Comparison of ENCODE assay signal across 8 mouse cellular contexts in genomic region chr10:26771938-26772623, GRCm38 (mm10). TPM values are rescaled to one million over a fixed set of nuclear protein-coding genes. Genes with fewer than 3 reads are reported as not detected.
DNase-seq lines count a peak whose midpoint lies in the region; ATAC-seq lines count a peak whose summit lies in the region.

No protein-coding gene starts in this region.

- peak; percentile 92 for DNase-seq in 3134 (ENCODE audit: extremely low read depth, insufficient read length, low spot score)
- peak; percentile 92 to 93 for DNase-seq in adrenal gland, postnatal 36 days
- peak; percentile 85 to 95 for DNase-seq in heart, adult 18-20 months
- peak; percentile 90 for DNase-seq in kidney, adult 18-20 months
- DNase-seq in midbrain, embryonic 14.5 days: peak; percentile 88
- peak; percentile 61 to 67 for DNase-seq in spleen, adult 18-20 months

- H3K4me3 ChIP-seq in embryonic facial prominence, embryonic 13.5 days: peak overlapping the region; percentile 60
- peak overlapping the region; percentile 55 for H3K4me3 ChIP-seq in limb, embryonic 12.5 days (replicated peaks)
- H3K4me3 ChIP-seq in midbrain, embryonic 14.5 days (replicated peaks; ENCODE audit: low read depth, low read length): peak overlapping the region; percentile 42

- peak; percentile 92 for ATAC-seq in embryonic facial prominence, embryonic 13.5 days (ENCODE audit: insufficient number of reproducible peaks, insufficient read depth, low FRiP score, low TSS enrichment, low read depth)
- ATAC-seq in limb, embryonic 12.5 days (ENCODE audit: insufficient number of reproducible peaks, insufficient read depth, low FRiP score, low TSS enrichment, low read depth): peak; percentile 96
- ATAC-seq in midbrain, embryonic 14.5 days (ENCODE audit: low FRiP score, low TSS enrichment): peak; percentile 93

- H3K36me3 ChIP-seq in embryonic facial prominence, embryonic 13.5 days: no peaks in the 10 kb centered on the region
- H3K36me3 ChIP-seq in limb, embryonic 12.5 days: no peaks in the 10 kb centered on the region
- H3K36me3 ChIP-seq in midbrain, embryonic 14.5 days (ENCODE audit: control insufficient read depth, insufficient read depth, low read length): no peaks in the 10 kb centered on the region

- peak overlapping the region; percentile 92 for H3K4me2 ChIP-seq in embryonic facial prominence, embryonic 13.5 days
- peak overlapping the region; percentile 84 for H3K4me2 ChIP-seq in limb, embryonic 12.5 days
- H3K4me2 ChIP-seq in midbrain, embryonic 14.5 days (ENCODE audit: low read length): peak overlapping the region; percentile 62

- peak overlapping the region; percentile 80 for H3K27ac ChIP-seq in embryonic facial prominence, embryonic 13.5 days
- peak overlapping the region; percentile 91 for H3K27ac ChIP-seq in limb, embryonic 12.5 days
- peak overlapping the region; percentile 75 for H3K27ac ChIP-seq in midbrain, embryonic 14.5 days (replicated peaks; ENCODE audit: low read depth, low read length)

- H3K9me3 ChIP-seq in embryonic facial prominence, embryonic 13.5 days: no peaks in the 10 kb centered on the region
- H3K9me3 ChIP-seq in limb, embryonic 12.5 days: no peaks in the 10 kb centered on the region
- no peaks in the 10 kb centered on the region for H3K9me3 ChIP-seq in midbrain, embryonic 14.5 days (ENCODE audit: control insufficient read depth, low read length)

- H3K4me1 ChIP-seq in embryonic facial prominence, embryonic 13.5 days: peaks cover 12% of the 10 kb centered on the region
- peaks cover 16% of the 10 kb centered on the region; the same call in 1 of the 2 replicates for H3K4me1 ChIP-seq in limb, embryonic 12.5 days (replicated peaks)
- peaks cover 14% of the 10 kb centered on the region for H3K4me1 ChIP-seq in midbrain, embryonic 14.5 days (ENCODE audit: control insufficient read depth, insufficient read depth, low read length)

- 7% methylated on average over 15 of the region's 15 CpGs for WGBS in embryonic facial prominence, embryonic 13.5 days
- WGBS in limb, embryonic 12.5 days: 7% methylated on average over 15 of the region's 15 CpGs
- WGBS in midbrain, embryonic 14.5 days: 8% methylated on average over 15 of the region's 15 CpGs

- no peaks in the 10 kb centered on the region; the same call in 1 of the 2 replicates for H3K27me3 ChIP-seq in embryonic facial prominence, embryonic 13.5 days
- no peaks in the 10 kb centered on the region for H3K27me3 ChIP-seq in limb, embryonic 12.5 days
- H3K27me3 ChIP-seq in midbrain, embryonic 14.5 days (ENCODE audit: control insufficient read depth, insufficient read depth, low read length): no peaks in the 10 kb centered on the region

- peak overlapping the region; percentile 72 for H3K9ac ChIP-seq in embryonic facial prominence, embryonic 13.5 days
- peak overlapping the region; percentile 62 for H3K9ac ChIP-seq in limb, embryonic 12.5 days (replicated peaks)
- H3K9ac ChIP-seq in midbrain, embryonic 14.5 days (replicated peaks; ENCODE audit: low read length): peak overlapping the region; percentile 49

RNA-seq across cellular contexts. Expression of gene Arhgap18, which starts 18.9 kb away (rescaled TPM):
- total RNA-seq in adrenal gland, postnatal 36 days (2021): 10 to 100 TPM; 28.3 to 41.6 TPM
- 22.8 and 23.3 TPM in 2 replicates for polyA plus RNA-seq in embryonic facial prominence, embryonic 13.5 days (2015; fragmentation: Nextera tagmentation; extraction: Ambion mirVana)
- total RNA-seq in heart, adult 18-20 months (2021): 10 to 100 TPM in 1 of 2 experiments, 1 to 10 TPM in 1; 9.5 to 11.6 TPM
- 16.6 and 20.5 TPM in 2 replicates for polyA plus RNA-seq in limb, embryonic 12.5 days (2016; fragmentation: Nextera tagmentation; extraction: Ambion mirVana)
- polyA plus RNA-seq in midbrain, embryonic 14.5 days (2014; fragmentation: Nextera tagmentation; extraction: Ambion mirVana): 14.2 and 15.9 TPM in 2 replicates

Comparison
In these comparisons a context has a peak if more than half of its experiments do, and no peak if none do; other contexts are left out.
1. Peak in every context shown above with its lines: DNase-seq, ATAC-seq, H3K4me3 ChIP-seq and H3K27ac ChIP-seq.